Mouse (Mus musculus): ENCODE measurements at regions not wholly inside any gene's neighbourhood (a gene's known extent, or its start where the extent isn't known, plus 50 kb on each side); places are given as distances from the start of the nearest gene placed in this dataset.

DNA sequence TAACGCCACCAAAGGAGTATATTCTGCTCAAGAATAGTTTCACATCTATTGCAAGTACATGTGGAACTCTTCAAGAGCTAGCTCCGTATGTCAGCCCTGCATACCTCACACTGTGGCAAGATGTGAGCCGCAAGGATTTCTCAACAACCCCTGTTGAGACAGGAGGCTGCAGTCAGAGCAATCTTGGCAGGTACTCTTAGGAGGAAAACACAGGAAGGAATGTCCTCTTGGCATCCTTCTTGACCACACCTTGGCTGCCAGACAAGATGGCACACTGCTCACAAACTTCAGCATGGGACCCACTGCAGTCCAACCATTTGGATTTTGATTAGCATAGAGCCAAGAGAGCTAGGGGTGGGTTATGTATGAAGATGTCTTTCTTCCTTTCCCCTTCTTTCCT, 322.4 kb downstream of the Rnf144b start:
- DNase-seq, result no peak
- Histone ChIP-seq H3K9me3 (ENCODE audit: low read length) (no peaks in the 10 kb centered on the region), H3K9ac (no peak overlapping the region), H3K4me2 (ENCODE audit: low read depth) (no peak overlapping the region), H3K27me3 (ENCODE audit: insufficient read depth, low read length) (no peaks in the 10 kb centered on the region), H3K4me3 (ENCODE audit: low read depth, low read length) (no peak overlapping the region), H3K36me3 (ENCODE audit: insufficient read depth) (no peaks in the 10 kb centered on the region), H3K27ac (ENCODE audit: low read depth, low read length) (no peak overlapping the region), H3K4me1 (ENCODE audit: insufficient read depth) (no peaks in the 10 kb centered on the region)
- TF ChIP-seq CTCF (IDR thresholded peaks at IDR 0.05; ENCODE audit: low read depth), result no peak
- WGBS, result 82% methylated on average over 3 of the region's 3 CpGs
- no peak for ATAC-seq

DNA sequence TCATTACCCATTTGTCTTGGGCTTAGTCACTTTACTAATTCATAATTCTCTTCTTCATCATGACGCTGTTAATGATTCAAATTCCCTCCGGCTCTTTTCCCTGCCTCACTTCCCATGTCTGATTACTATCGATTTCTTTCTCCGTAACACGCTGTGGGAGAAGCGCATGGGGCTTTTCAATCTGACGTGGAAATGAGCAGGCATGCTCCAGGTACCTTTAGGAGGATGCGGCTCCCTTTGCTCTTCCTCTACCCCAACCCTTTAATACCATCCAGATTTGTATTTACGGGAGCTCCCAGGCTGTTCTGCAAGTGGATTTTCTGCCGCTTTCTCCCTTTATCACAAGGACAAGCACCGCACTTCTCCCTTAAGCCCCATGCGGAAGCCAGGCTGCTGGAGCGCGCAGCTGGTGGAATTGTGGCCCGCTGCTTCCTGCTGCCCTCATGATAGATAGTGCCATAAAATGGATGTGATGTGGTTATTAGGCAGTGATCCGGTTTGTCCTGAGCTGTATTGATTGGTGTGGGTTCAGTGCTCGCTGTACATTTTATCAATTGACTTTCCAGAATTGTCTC, 329.8 kb downstream of the Rnf144b start:
- no peaks in the 10 kb centered on the region for H3K4me1 ChIP-seq (ENCODE audit: insufficient read depth)
- no peak overlapping the region for H3K4me2 ChIP-seq (ENCODE audit: low read depth)
- no peak for TF ChIP-seq CTCF (IDR thresholded peaks at IDR 0.05; ENCODE audit: low read depth)
- H3K9ac ChIP-seq, result no peak overlapping the region
- no peaks in the 10 kb centered on the region for H3K9me3 ChIP-seq (ENCODE audit: low read length)
- ATAC-seq, result no peak
- H3K27ac ChIP-seq (ENCODE audit: low read depth, low read length), result no peak overlapping the region
- no peaks in the 10 kb centered on the region for H3K36me3 ChIP-seq (ENCODE audit: insufficient read depth)
- WGBS, result 84% methylated on average over 17 of the region's 17 CpGs
- no peak overlapping the region for H3K4me3 ChIP-seq (ENCODE audit: low read depth, low read length)
- no peaks in the 10 kb centered on the region for H3K27me3 ChIP-seq (ENCODE audit: insufficient read depth, low read length)
- DNase-seq, result no peak

DNA sequence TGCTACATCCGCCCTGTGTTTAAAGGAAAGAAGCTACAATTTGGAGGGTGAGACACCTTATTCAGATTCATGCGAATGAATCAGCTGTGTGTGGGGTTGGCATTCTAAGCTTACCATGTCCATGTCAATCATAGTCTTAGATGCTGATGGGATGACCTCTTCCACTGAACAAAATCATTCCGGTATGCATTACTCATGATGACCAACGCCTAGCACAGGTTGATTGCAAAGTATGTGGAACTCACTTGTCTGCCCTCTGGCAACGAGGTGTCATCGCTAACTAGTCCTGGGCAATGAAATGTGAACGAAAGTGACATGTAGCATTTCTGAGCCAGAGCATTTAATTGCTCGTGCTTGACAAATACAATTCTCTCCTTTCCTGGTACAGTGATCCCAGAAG, 339.7 kb downstream of the Rnf144b start:
- DNase-seq (no peak), ATAC-seq (no peak)
- Histone ChIP-seq H3K27me3 (ENCODE audit: insufficient read depth, low read length) (no peaks in the 10 kb centered on the region), H3K9me3 (ENCODE audit: low read length) (no peaks in the 10 kb centered on the region), H3K36me3 (ENCODE audit: insufficient read depth) (no peaks in the 10 kb centered on the region), H3K27ac (ENCODE audit: low read depth, low read length) (no peak overlapping the region), H3K9ac (no peak overlapping the region), H3K4me3 (ENCODE audit: low read depth, low read length) (no peak overlapping the region), H3K4me2 (ENCODE audit: low read depth) (no peak overlapping the region), H3K4me1 (ENCODE audit: insufficient read depth) (no peaks in the 10 kb centered on the region; the same call in 1 of the 2 replicates)
- TF ChIP-seq CTCF (IDR thresholded peaks at IDR 0.05; ENCODE audit: low read depth), result no peak
- WGBS, result 90% methylated on average over 8 of the region's 8 CpGs

DNA sequence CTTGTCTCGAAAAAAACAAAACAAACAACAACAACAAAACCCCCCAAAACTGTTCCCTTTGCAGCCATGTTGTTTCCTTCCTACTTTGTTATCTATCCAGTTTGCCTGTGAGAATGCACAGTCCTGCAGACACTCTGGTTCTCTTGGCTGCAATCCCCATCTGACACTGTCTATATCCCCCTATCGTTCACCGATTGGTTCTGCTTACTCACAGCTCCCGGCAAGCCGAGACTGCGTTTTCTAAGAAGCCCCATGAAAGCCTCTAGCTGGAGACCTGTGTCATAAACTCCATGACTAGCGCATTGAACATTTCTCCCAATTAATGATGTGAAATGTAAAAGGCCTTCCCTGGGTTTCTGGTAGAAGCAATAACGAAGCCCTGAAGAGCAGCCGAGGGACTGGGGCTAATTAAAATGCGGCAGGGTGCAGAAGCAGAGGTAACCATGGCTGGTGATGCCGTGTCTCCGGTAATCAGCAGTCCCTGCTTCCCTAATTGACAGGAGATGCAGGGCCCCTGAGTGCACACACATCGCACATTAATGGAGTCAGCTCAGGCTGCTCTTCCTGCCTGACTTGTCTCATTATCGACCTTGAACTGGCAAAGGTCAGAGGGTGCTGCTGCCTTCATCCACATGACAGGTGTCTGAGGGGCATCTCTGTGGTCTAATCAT, 349.2 kb downstream of the Rnf144b start:
- H3K4me2 ChIP-seq (ENCODE audit: low read depth), result no peak overlapping the region
- peak; percentile 11 for DNase-seq
- H3K9ac ChIP-seq, result 0 out of 2 replicates have a peak overlapping the region, but pooled peaks have one; percentile 3
- no peak for ATAC-seq
- no peaks in the 10 kb centered on the region for H3K36me3 ChIP-seq (ENCODE audit: insufficient read depth)
- H3K27ac ChIP-seq (ENCODE audit: low read depth, low read length), result no peak overlapping the region
- no peaks in the 10 kb centered on the region for H3K9me3 ChIP-seq (ENCODE audit: low read length)
- no peak for TF ChIP-seq CTCF (IDR thresholded peaks at IDR 0.05; ENCODE audit: low read depth)
- 25% methylated on average over 14 of the region's 14 CpGs for WGBS
- no peak overlapping the region for H3K4me3 ChIP-seq (ENCODE audit: low read depth, low read length)
- no peaks in the 10 kb centered on the region; the same call in 1 of the 2 replicates for H3K4me1 ChIP-seq (ENCODE audit: insufficient read depth)
- no peaks in the 10 kb centered on the region for H3K27me3 ChIP-seq (ENCODE audit: insufficient read depth, low read length)

DNA sequence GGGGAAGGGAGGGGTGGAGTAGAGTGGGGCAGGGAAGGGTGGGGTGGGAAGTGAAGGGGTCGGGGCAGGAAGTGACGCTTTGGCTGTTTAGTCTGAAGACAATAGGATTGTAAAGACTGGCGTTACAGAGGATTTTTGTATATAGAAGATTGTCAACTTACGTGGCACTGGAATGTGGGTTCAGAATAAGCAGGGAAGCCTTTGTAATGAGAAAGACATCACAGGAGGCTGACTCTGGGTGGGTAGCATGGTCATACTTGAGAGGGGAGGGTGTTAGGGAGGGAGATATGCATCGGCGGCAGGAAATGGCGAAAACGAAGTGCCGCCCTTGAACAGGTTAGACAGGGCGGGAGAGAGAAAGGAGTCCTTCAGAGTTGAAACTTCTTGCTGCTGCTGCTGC, 357.7 kb downstream of the Rnf144b start:
- no peak for ATAC-seq
- no peaks in the 10 kb centered on the region for H3K9me3 ChIP-seq (ENCODE audit: low read length)
- H3K9ac ChIP-seq, result no peak overlapping the region
- no peaks in the 10 kb centered on the region for H3K36me3 ChIP-seq (ENCODE audit: insufficient read depth)
- no peak for TF ChIP-seq CTCF (IDR thresholded peaks at IDR 0.05; ENCODE audit: low read depth)
- no peaks in the 10 kb centered on the region for H3K4me1 ChIP-seq (ENCODE audit: insufficient read depth)
- no peaks in the 10 kb centered on the region for H3K27me3 ChIP-seq (ENCODE audit: insufficient read depth, low read length)
- DNase-seq, result no peak
- no peak overlapping the region for H3K27ac ChIP-seq (ENCODE audit: low read depth, low read length)
- 84% methylated on average over 10 of the region's 10 CpGs for WGBS
- H3K4me3 ChIP-seq (ENCODE audit: low read depth, low read length), result no peak overlapping the region
- H3K4me2 ChIP-seq (ENCODE audit: low read depth), result no peak overlapping the region

DNA sequence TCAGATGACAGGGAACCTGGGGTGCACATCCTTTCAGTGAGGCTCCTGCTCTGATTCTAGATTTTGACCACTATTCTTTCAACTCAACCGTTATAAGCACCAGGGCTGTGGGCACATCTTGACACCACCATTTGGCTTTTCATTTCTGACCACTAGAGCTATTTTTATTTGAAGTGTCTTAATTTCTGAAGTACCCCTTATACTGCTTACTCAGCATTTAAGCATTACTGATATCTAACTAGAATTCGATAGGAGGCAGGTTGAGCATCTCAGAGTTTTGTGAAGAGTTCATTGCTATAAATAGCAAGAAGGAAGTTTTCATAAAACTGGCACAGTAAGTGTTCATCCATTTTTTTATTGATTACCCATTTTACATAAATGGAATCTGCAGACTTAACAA, 362.4 kb downstream of the Rnf144b start:
- Histone ChIP-seq H3K9me3 (ENCODE audit: low read length) (no peaks in the 10 kb centered on the region), H3K27ac (ENCODE audit: low read depth, low read length) (no peak overlapping the region), H3K9ac (no peak overlapping the region), H3K4me1 (ENCODE audit: insufficient read depth) (no peaks in the 10 kb centered on the region), H3K27me3 (ENCODE audit: insufficient read depth, low read length) (no peaks in the 10 kb centered on the region), H3K4me2 (ENCODE audit: low read depth) (no peak overlapping the region), H3K4me3 (ENCODE audit: low read depth, low read length) (no peak overlapping the region), H3K36me3 (ENCODE audit: insufficient read depth) (no peaks in the 10 kb centered on the region)
- ATAC-seq (no peak), DNase-seq (no peak)
- WGBS, result 85% methylated on average over 2 of the region's 2 CpGs
- no peak for TF ChIP-seq CTCF (IDR thresholded peaks at IDR 0.05; ENCODE audit: low read depth)

DNA sequence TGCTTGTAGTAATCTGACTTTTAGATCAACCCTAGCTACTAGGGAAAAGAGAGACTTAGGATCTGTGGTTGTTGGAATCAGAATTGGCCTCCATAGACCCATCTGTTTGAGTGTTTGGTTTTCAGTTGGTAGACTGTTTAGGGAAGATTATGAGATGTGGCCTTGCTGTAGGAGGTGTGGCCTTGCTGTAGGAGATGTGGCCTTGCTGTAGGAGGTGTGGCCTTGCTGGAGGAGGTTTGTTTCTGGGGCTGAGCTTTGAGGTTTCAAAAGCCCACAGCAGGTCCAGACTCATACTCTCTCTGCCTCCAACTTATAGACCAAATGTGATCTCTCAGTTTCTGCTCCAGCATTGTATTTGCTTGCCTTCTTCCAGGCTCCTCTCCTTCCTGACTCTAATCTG, 363.7 kb downstream of the Rnf144b start:
- Histone ChIP-seq H3K27ac (ENCODE audit: low read depth, low read length) (no peak overlapping the region), H3K36me3 (ENCODE audit: insufficient read depth) (no peaks in the 10 kb centered on the region), H3K4me2 (ENCODE audit: low read depth) (no peak overlapping the region), H3K9ac (no peak overlapping the region), H3K9me3 (ENCODE audit: low read length) (no peaks in the 10 kb centered on the region), H3K27me3 (ENCODE audit: insufficient read depth, low read length) (no peaks in the 10 kb centered on the region), H3K4me3 (ENCODE audit: low read depth, low read length) (no peak overlapping the region), H3K4me1 (ENCODE audit: insufficient read depth) (no peaks in the 10 kb centered on the region)
- DNase-seq, result no peak
- no peak for TF ChIP-seq CTCF (IDR thresholded peaks at IDR 0.05; ENCODE audit: low read depth)
- no peak for ATAC-seq

Measured in forebrain, postnatal 0 days (tissue).